Mouse (Mus musculus) hematopoietic stem cell, adult 5-6 weeks (primary cell): Measurements from ENCODE around the gene Kif1b. TPM values are rescaled to one million over a fixed set of nuclear protein-coding genes. Genes with fewer than 3 reads are reported as not detected.

Experiments
- ATAC-seq, 2 experiments: fragments of 125-278 bp in 1 of 2; replicated peaks in 1 of 2; 2 replicates each; pipeline ENCODE4 v1.8.0; 2016 to 2017; ENCODE audit warnings: inconsistent platforms in 2 of 2, mild to moderate bottlenecking in 2 of 2, moderate number of reproducible peaks in 2 of 2, low read depth in 1 of 2, moderate TSS enrichment in 1 of 2; ENCODE audit not compliant: low FRiP score in 2 of 2, poor library complexity in 2 of 2, severe bottlenecking in 2 of 2, insufficient read depth in 1 of 2, low TSS enrichment in 1 of 2
- total RNA-seq: library from RNA; stranded (forward); fragments of 172-1452, 232-1000 nt; gene quantifications from 2 replicates; pipeline ENCODE4 v1.2.3, GENCODE M21; 2017

Gene Kif1b
- total RNA-seq, 1 experiment from 2014 or later = 12.0 TPM

- no peak for ATAC-seq
Observed at GRCm38 (mm10) chr4:149322718-149323117, 15.2 kb upstream of the Kif1b start.

GRCm38 (mm10) chr4:149322286-149322685 lies 14.8 kb upstream of the Kif1b start:
- ATAC-seq = no peak

- no peak for ATAC-seq
Observed at GRCm38 (mm10) chr4:149319088-149319487, 11.6 kb upstream of the Kif1b start.

GRCm38 (mm10) chr4:149317387-149317786 lies 9.9 kb upstream of the Kif1b start:
- ATAC-seq = no peak

- no peak for ATAC-seq
Observed at GRCm38 (mm10) chr4:149314275-149314837, 6.9 kb upstream of the Kif1b start.

GRCm38 (mm10) chr4:149313558-149314253 lies 6.2 kb upstream of the Kif1b start:
- no peak for ATAC-seq

GRCm38 (mm10) chr4:149311996-149312395 lies 4.5 kb upstream of the Kif1b start:
- ATAC-seq = no peak

- ATAC-seq = no peak
Observed at GRCm38 (mm10) chr4:149308491-149308820, 963 bp upstream of the Kif1b start.

GRCm38 (mm10) chr4:149306712-149307595 lies 539 bp downstream of the Kif1b start:
- no peak for ATAC-seq

GRCm38 (mm10) chr4:149305761-149306711 lies 1.5 kb downstream of the Kif1b start:
- ATAC-seq = no peak

GRCm38 (mm10) chr4:149304466-149304865 lies 3.0 kb downstream of the Kif1b start:
- ATAC-seq = no peak

- ATAC-seq = no peak
Observed at GRCm38 (mm10) chr4:149303502-149303901, 4.0 kb downstream of the Kif1b start.

GRCm38 (mm10) chr4:149302751-149303150 lies 4.7 kb downstream of the Kif1b start:
- no peak for ATAC-seq

- ATAC-seq = no peak
Observed at GRCm38 (mm10) chr4:149302136-149302535, 5.4 kb downstream of the Kif1b start.

GRCm38 (mm10) chr4:149296501-149296900 lies 11.0 kb downstream of the Kif1b start:
- no peak for ATAC-seq

- ATAC-seq = no peak
Observed at GRCm38 (mm10) chr4:149292984-149293383, 14.5 kb downstream of the Kif1b start.

- no peak for ATAC-seq
Observed at GRCm38 (mm10) chr4:149291061-149291460, 16.4 kb downstream of the Kif1b start.
